Mouse (Mus musculus): Measurements from ENCODE around the gene Trim68. TPM values are rescaled to one million over a fixed set of nuclear protein-coding genes. Genes with fewer than 3 reads are reported as not detected.
"Not testable (repeated sequence)": the region's sequence is repeated elsewhere in the genome, so short reads cannot be mapped to it uniquely, and the experiment has no call there.

Gene Trim68
- polyA plus RNA-seq, 1 experiment from 2014 or later, result 13.6 TPM

DNA sequence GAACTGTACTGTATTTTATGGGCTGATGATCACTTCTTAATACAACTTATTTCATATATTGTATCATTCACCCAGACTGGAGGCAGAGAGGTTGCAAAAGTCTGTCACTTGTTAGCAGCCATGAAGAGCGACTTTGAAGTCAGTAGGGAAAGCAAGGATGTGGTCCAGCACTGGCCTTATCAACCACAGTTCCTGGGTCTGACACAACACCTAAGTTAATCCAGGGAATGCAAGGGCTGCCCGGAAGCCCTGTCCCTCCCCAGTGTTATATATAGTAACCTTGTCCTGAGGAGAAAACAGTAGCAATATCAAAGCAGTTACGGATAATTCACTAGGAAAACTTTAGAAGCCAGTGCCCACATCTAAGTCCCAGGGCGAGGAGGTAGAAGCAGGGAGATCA is 42.2 kb downstream of the Trim68 start:
- 74% methylated on average over 4 of the region's 4 CpGs for WGBS
- H3K27ac ChIP-seq; H3K9me3 ChIP-seq; H3K4me2 ChIP-seq; H3K36me3 ChIP-seq; H3K27me3 ChIP-seq; H3K4me3 ChIP-seq; H3K9ac ChIP-seq; H3K4me1 ChIP-seq; ATAC-seq (ENCODE audit: insufficient number of reproducible peaks, low FRiP score, low TSS enrichment, low read depth): not testable (repeated sequence)

DNA sequence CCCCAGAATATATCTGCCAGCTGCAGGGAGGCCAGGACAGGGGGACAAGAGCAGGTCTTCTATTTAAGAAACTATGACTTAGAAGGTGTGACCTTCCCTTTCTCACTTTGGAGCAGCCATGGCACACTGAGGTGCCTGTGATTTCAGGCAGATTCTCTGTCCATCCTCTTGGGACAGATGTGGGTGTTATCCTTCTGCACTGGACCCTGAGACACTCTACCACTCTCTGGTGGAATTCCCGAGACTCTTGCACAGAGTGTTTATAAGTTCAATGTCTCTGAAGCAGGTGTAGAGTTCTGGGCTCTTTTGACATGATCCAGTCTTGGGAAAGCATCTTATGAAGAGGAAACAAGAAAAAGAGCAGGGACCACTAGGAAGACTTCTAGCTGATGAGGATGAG is 49.0 kb downstream of the Trim68 start, which contains the start of gene Olfr554:
TSS of gene Olfr554 (plus strand) at position 301 of the 400 bp plus-strand sequence.
- no peak within 1 kb of the TSS for H3K4me3 ChIP-seq
- no peak within 1 kb of the TSS for H3K9ac ChIP-seq
- H3K4me1 ChIP-seq, result no peaks in the 10 kb centered on the region
- no peaks in the 10 kb centered on the region for H3K27me3 ChIP-seq
- no peak within 1 kb of the TSS for H3K4me2 ChIP-seq
- no peak for ATAC-seq (ENCODE audit: insufficient number of reproducible peaks, low FRiP score, low TSS enrichment, low read depth)
- H3K27ac ChIP-seq, result no peak within 1 kb of the TSS
- 58% methylated on average over 1 of the region's 1 CpGs for WGBS
- H3K36me3 ChIP-seq, result no peaks in the 10 kb centered on the region
- H3K9me3 ChIP-seq, result no peaks in the 10 kb centered on the region

DNA sequence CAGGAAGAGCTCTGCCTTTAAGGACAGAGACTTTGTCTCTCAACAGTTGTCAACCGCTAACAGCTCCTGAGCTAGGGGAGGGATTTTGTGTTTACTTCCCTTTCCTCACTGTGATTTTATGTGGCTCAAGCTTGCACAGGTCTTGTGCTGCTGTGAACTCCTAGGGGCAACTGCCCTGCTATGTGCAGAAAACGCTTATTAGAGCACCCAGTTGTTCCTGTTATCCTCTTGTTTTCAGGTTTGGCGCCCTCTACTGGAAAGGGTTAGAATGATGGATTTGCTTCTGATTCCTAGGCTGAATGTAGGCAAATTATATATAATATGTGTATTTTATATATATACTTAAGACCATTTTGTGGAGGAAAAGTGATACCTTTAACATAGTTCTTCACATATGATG is 50.5 kb downstream of the Trim68 start:
- H3K4me1 ChIP-seq, result no peaks in the 10 kb centered on the region
- no peak overlapping the region for H3K4me2 ChIP-seq
- H3K4me3 ChIP-seq, result no peak overlapping the region
- no peaks in the 10 kb centered on the region for H3K9me3 ChIP-seq
- 31% methylated on average over 3 of the region's 3 CpGs for WGBS
- H3K27ac ChIP-seq, result no peak overlapping the region
- no peak overlapping the region for H3K9ac ChIP-seq
- no peak for ATAC-seq (ENCODE audit: insufficient number of reproducible peaks, low FRiP score, low TSS enrichment, low read depth)
- no peaks in the 10 kb centered on the region for H3K27me3 ChIP-seq
- H3K36me3 ChIP-seq, result no peaks in the 10 kb centered on the region

Other genes with a start within 250 kb of the Trim68 start
- gene Rrm1, start 245.6 kb downstream of the Trim68 start, polyA plus RNA-seq (2015; fragmentation: Nextera tagmentation; extraction: Ambion mirVana), result 120 and 122 TPM in 2 replicates
- gene Olfr543, start 205.6 kb downstream of the Trim68 start, polyA plus RNA-seq (2015; fragmentation: Nextera tagmentation; extraction: Ambion mirVana), result 0.24 TPM in 1 of 2 replicates, not detected in the other
- 0.09 TPM in 2 replicates for gene Olfr544, start 199.0 kb downstream of the Trim68 start, polyA plus RNA-seq (2015; fragmentation: Nextera tagmentation; extraction: Ambion mirVana)
- gene Olfr545, start 187.8 kb downstream of the Trim68 start, polyA plus RNA-seq (2015; fragmentation: Nextera tagmentation; extraction: Ambion mirVana), result 0.06 and 0.10 TPM in 2 replicates
- gene Olfr547, start 152.6 kb downstream of the Trim68 start, polyA plus RNA-seq (2015; fragmentation: Nextera tagmentation; extraction: Ambion mirVana), result not detected in 2 replicates
- not detected in 2 replicates for gene Olfr548-ps1, start 146.4 kb downstream of the Trim68 start, polyA plus RNA-seq (2015; fragmentation: Nextera tagmentation; extraction: Ambion mirVana)
- not detected in 2 replicates for gene Olfr549, start 137.5 kb downstream of the Trim68 start, polyA plus RNA-seq (2015; fragmentation: Nextera tagmentation; extraction: Ambion mirVana)
- gene Trim21, start 121.8 kb downstream of the Trim68 start, polyA plus RNA-seq (2015; fragmentation: Nextera tagmentation; extraction: Ambion mirVana), result 0.49 and 0.97 TPM in 2 replicates
- gene Olfr550, start 115.9 kb downstream of the Trim68 start, polyA plus RNA-seq (2015; fragmentation: Nextera tagmentation; extraction: Ambion mirVana), result 0.05 TPM in 1 of 2 replicates, not detected in the other
- gene Olfr551, start 95.4 kb downstream of the Trim68 start, polyA plus RNA-seq (2015; fragmentation: Nextera tagmentation; extraction: Ambion mirVana), result not detected in 2 replicates
- gene Olfr552, start 89.6 kb downstream of the Trim68 start, polyA plus RNA-seq (2015; fragmentation: Nextera tagmentation; extraction: Ambion mirVana), result not detected in 2 replicates
- gene Olfr553, start 69.1 kb downstream of the Trim68 start, polyA plus RNA-seq (2015; fragmentation: Nextera tagmentation; extraction: Ambion mirVana), result not detected in 2 replicates
- not detected in 2 replicates for gene Olfr554, start 48.9 kb downstream of the Trim68 start, polyA plus RNA-seq (2015; fragmentation: Nextera tagmentation; extraction: Ambion mirVana)
- gene Olfr555, start 28.5 kb downstream of the Trim68 start, polyA plus RNA-seq (2015; fragmentation: Nextera tagmentation; extraction: Ambion mirVana), result not detected in 2 replicates
- not detected in 2 replicates for gene Olfr556, start 22.4 kb downstream of the Trim68 start, polyA plus RNA-seq (2015; fragmentation: Nextera tagmentation; extraction: Ambion mirVana)
- gene Olfr557, start 8.6 kb upstream of the Trim68 start, polyA plus RNA-seq (2015; fragmentation: Nextera tagmentation; extraction: Ambion mirVana), result not detected in 2 replicates
- gene Olfr558, start 14.9 kb upstream of the Trim68 start, polyA plus RNA-seq (2015; fragmentation: Nextera tagmentation; extraction: Ambion mirVana), result 1.1 and 1.8 TPM in 2 replicates
- gene Olfr33, start 31.7 kb upstream of the Trim68 start, polyA plus RNA-seq (2015; fragmentation: Nextera tagmentation; extraction: Ambion mirVana), result not detected in 2 replicates
- gene Olfr559, start 40.2 kb upstream of the Trim68 start, polyA plus RNA-seq (2015; fragmentation: Nextera tagmentation; extraction: Ambion mirVana), result not detected in 2 replicates
- gene Olfr560, start 72.0 kb upstream of the Trim68 start, polyA plus RNA-seq (2015; fragmentation: Nextera tagmentation; extraction: Ambion mirVana), result not detected in 2 replicates
- 0.22 and 0.34 TPM in 2 replicates for gene Olfr78, start 72.1 kb upstream of the Trim68 start, polyA plus RNA-seq (2015; fragmentation: Nextera tagmentation; extraction: Ambion mirVana)
- not detected in 2 replicates for gene Olfr561, start 83.9 kb upstream of the Trim68 start, polyA plus RNA-seq (2015; fragmentation: Nextera tagmentation; extraction: Ambion mirVana)
- not detected in 2 replicates for gene Olfr564, start 116.2 kb upstream of the Trim68 start, polyA plus RNA-seq (2015; fragmentation: Nextera tagmentation; extraction: Ambion mirVana)
- not detected in 2 replicates for gene Olfr566, start 171.4 kb upstream of the Trim68 start, polyA plus RNA-seq (2015; fragmentation: Nextera tagmentation; extraction: Ambion mirVana)
- not detected in 2 replicates for gene Olfr568, start 189.8 kb upstream of the Trim68 start, polyA plus RNA-seq (2015; fragmentation: Nextera tagmentation; extraction: Ambion mirVana)
- not detected in 2 replicates for gene Olfr569, start 203.6 kb upstream of the Trim68 start, polyA plus RNA-seq (2015; fragmentation: Nextera tagmentation; extraction: Ambion mirVana)
- not detected in 2 replicates for gene Olfr570, start 207.2 kb upstream of the Trim68 start, polyA plus RNA-seq (2015; fragmentation: Nextera tagmentation; extraction: Ambion mirVana)
- not detected in 2 replicates for gene Olfr571, start 230.2 kb upstream of the Trim68 start, polyA plus RNA-seq (2015; fragmentation: Nextera tagmentation; extraction: Ambion mirVana)
- not detected in 2 replicates for gene Olfr572, start 237.1 kb upstream of the Trim68 start, polyA plus RNA-seq (2015; fragmentation: Nextera tagmentation; extraction: Ambion mirVana)

Measured in limb, embryonic 15.5 days (tissue).